Mouse (Mus musculus): ENCODE measurements at regions not wholly inside any gene's neighbourhood (a gene's known extent, or its start where the extent isn't known, plus 50 kb on each side); places are given as distances from the start of the nearest gene placed in this dataset.

DNA sequence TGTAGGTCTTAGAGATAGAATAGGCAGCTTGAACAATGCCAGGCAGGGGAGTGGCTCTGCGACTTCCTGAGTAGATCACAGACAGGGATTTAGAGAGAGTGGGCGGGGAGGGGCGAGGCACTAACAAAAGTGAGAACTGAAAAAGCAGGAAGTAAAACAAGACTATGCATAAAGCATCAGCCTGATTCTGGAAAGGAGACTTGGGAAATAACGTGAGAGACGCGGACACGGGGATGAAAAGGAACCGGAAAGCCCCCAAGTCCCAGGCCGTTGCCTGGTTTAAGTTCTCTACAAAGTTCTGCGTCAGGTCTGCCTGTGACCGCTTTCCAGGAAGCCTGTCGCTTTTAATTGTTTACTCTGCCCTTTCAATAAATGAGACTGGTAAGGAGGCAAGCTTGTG, 86.3 kb downstream of the D16Ertd472e start:
- peak; percentile 46 for DNase-seq

DNA sequence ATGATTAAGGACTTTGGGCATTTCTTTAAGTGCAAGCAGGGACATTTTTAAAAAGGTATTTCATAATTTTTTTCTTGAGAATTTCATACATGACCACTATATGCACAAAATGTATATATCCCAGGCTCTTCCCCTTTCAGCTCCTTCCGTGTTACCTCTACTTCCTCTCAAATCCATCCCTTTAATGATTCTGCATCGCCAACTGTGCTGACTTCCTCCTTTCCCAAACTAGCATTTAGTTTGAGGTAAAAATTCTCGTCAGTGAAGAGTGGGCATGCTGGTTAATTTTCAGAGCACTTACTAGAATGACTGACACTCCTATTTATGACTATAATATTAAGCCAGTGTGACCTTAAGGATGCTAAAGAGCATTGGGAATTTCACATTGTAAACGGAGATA, 86.9 kb downstream of the D16Ertd472e start:
- DNase-seq, result no peak

DNA sequence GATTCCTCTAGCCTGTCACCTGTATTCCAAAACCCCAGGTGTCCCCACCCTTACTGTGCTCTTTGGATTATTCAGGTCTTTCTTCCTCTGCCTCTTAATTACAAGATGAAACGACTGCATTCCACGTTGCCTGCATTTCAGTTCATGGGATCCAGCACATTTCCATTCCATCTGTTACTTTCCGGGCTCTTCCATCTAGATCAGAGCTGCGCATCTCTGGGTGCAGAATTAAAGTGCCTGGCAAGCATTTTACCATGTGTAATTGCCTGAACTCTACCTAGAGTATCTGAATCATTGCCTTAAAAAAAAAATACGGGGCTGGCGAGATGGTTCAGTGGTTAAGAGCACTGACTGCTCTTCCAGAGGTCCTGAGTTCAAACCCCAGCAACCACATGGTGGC, 90.0 kb downstream of the D16Ertd472e start:
- DNase-seq, result no peak

DNA sequence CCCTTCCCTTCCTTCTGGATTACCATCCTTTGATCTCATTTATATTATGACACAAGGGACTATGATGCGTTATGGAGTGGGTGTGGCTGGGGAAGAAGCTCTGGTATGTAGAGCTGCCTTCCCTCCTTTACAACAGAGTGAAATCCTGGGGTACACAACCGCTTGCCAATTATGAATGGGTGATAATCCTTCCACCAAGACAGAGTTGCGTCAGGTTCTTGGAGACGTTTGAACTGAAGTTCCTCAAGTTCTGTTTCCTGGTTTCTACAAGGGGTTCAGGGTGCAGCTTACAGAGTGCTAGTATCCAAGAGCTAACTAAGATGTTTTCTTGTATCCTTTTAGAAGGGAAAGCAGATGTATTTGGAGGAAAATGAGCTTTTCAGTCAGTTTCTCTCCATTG, 92.2 kb downstream of the D16Ertd472e start:
- DNase-seq, result no peak

DNA sequence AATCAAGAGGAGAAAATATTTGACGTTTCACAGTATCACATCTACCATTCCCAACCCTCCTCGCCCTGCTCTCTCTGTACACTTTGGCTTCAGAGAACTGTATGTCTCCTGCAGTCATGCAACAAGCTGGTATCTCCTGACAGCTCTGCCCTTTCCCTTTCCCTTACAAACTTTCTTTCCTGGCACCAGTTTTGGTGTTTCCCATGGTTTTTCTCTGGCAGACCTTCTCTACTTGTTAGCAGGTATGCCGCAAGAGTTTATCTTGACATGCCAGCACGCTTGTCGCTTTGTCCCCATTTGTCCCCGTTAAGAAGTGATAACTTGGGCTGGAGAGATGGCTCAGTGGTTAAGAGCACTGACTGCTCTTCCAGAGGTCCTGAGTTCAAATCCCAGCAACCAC, 94.9 kb downstream of the D16Ertd472e start:
- no peak for DNase-seq

DNA sequence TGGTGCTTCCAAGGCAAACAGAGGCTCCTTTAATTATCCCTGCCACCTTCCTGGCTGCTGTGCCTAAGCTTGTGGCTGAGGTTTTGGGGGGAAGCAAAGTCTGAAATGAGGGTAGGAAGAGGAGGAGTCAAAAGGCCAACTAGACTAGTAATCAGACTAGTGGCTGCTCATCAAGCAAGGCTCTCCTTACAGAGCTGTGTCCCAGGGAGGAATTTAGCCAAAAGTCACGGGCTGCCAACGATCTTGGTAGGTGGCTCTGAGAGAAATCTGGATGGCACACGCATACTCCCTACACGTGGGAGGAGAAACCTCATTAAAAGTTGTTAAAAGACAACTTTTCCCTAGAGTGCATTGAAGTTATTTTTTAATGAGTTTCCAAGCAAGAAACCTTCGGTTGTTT, 95.4 kb downstream of the D16Ertd472e start:
- no peak for DNase-seq

DNA sequence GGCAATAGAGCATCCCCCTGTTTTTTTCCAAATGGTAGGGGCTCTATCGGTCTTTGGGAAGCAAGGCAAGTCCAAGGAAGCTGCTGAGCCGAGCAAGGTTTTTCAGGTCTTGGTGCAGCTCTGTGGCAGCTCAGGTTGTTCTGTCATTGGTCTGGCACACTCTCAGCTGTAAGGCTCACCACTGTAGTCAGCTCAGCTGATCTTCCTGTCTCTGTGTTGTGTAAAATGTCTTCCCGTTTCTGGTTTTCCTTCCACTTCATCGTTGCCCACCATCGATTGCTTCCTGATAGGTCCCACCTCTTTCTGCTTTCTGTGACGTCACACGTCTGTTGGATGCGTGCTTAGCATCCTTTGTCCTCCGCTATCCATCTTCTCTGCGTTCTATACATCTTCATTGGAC, 96.2 kb downstream of the D16Ertd472e start:
- DNase-seq, result no peak

DNA sequence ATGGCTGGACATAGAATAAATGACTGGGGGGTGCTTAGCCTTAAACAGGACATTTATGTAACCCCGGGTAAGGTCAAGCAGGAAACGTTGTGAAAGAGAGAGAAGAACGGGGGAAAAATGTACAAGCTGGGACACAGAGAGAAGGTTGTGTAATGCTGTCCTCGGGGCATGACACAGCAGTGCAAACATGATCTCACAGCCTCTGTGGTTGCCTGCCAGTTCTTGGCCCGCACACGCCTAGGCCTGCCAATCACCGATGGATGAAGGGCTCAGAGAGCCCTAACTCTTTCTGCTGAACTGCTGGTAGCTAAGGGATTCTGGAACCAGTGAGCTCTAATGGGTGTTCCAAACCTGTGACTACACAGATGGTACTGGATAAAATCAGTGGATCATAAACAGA, 96.5 kb upstream of the Btg3 start:
- peak; percentile 44 for DNase-seq

DNA sequence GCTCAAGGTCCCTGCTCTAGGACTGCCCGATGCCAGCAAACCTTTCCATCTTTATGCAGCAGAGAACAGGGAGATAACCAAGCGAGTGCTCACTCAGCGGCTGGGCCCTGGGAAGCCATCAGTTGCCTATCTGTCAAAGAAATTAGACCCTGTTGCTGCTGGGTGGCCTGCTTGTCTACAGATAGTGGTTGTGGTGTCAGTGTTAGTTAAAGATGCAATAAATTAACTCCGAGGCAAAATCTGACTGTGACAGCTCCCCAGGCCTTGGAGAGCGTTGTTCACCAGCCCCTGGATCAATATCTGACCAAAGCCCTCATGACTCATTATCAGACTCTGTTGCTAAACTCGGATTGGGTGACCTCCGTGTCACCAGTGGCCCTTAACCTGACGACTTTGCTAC, 83.0 kb upstream of the Btg3 start:
- peak; percentile 7 for DNase-seq

DNA sequence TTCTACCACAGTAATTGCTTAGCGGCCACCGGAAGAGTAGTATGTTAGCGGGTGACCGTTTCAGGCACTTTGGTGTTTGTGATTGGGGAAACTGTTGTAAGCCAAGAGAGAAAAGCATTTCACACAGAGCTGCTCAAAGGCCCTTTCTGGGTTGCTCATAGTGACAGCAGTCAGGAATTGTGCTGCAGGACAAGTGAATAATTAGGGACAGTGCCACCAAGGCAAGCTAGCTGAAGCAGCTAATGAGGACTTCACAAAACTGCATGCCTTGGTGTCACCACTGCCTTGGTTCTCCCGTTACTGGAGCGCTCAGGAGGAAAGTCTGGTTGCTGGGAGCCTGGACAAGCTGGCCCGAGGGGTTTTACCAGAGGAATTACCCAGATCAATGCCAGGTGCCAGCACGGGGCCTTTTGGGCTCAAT, 80.7 kb upstream of the Btg3 start:
- no peak for DNase-seq

DNA sequence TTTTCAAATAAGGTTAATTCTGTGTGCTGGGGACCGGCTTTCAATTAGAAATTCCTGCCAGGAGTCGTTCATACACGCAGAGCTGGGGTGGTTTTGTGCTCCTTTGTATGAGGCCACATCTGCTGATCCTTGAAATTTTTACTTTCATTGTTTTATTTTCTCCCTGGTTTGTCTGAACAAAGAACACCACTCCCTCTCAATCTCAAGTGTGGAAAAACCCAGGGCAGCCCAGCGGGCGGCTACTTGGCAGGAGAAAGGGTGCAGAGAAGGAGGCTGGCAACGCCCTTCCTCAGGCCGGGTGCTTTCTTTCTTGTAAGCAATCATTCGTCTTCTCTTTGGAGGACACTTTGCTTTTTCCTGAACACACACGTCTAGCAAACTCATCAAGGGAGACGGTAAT, 79.4 kb upstream of the Btg3 start:
- no peak for DNase-seq

DNA sequence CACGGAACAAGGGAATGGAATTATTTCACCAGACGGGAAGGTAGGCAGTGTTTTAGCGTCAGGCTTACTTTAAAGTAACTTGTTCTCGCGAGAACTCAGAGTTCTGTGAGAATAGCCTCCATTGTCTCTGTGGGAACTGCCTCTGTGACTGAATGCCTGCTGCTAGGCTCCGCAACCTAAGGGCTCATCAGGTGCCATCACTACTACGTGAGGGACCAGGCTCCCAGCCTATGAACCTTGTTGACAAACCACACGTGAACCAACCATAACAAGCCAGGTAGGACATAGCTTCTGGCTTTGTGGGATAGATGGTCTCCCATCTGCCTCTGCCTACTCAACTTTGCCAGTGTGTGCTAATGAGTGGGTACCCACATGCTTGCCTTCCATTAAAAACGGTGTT, 77.5 kb upstream of the Btg3 start:
- DNase-seq, result no peak

DNA sequence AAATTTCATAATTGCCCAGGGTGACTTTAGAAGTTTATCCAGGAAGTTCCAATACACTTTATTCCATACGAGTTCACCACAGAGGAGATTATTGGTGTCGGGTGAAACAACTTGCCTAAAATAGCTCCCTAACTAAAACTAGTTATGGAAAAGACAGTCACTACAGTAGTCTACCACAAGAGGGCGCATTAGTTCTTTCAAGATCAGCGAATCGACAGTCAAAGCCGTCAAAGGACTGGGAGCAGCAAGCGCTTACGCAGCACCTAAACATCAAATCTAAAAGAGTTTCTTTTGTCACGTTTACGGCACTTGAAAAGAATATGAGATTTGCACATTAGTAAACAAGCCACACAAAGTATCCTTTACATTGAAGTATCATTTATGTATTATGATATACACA, 75.3 kb upstream of the Btg3 start:
- DNase-seq, result peak; percentile 27

DNA sequence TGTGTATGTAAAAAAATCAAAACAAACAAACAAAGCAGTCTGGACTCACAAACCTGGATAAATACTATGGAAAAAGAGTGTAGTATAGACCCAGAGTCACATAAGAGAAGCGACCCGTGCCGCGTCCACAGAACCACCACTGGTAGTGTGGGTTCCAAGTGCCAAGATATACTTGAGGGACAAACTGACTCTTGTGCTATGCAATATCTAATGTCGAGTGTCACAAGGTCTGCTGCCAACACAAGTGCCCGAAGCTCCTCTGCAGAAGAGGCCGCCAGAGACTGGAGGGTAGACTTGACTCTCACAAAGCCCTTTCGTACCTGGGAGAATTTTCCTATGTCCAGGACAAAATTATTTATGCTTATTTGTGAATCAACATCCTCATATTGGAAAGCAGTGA, 74.8 kb upstream of the Btg3 start:
- DNase-seq, result no peak

DNA sequence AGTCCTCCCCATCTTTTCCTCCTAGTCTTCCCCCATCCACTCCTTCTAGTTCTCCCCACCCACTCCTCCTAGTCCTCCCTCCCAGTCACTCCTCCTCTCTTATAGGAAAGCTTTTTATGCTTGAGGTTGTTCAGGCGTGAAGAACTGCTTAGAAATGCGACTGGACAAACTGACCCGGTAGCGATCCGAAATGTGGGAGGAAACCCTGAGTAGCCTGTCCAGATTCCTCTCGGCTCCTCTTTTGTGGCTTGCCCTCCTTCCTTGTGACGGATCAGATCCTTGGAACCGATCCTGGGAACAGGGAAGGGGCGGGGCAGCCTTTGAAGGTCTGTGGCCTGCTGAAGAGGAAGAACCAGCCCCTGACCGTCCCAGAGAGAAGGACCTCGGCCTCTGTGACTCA, 74.3 kb upstream of the Btg3 start:
- DNase-seq, result no peak

DNA sequence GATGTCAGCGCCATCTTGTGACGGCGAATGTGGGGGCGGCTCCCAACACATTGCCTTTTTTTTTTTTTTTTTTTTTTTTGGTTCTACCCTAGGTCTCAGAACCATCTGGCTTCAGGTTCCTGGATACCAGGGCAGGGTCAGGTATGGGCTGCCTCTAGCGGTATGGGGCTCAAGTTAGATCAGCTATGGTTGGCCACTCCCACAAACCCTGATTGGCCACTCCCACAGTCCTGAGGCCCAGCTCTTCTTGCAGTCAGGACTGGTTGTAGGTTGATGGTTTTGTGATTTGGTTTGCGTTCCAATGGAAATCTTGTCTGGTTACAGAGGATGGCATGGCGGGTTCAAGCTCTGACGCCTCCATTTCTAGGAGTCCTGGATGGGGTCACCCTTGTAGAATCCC, 72.2 kb upstream of the Btg3 start:
- no peak for DNase-seq

DNA sequence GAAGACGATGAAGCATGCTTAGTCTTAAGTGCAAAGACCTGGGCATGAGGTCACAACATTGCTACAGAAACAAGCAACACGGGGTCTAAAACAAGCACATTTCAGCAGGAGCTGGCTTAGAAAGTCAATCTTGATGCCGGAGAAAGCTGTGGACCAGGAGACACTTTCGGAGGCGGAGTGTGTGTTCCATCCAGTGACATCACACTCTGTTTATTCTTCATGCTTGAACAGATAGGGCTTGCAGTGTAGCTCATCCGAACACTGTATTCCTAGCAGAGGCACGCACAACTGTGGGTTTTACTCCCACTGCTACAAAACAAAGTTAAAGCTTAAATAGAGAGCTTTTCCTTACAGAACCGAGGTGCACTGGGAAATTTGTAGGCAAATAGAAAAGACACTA, 66.3 kb upstream of the Btg3 start:
- no peak for DNase-seq

DNA sequence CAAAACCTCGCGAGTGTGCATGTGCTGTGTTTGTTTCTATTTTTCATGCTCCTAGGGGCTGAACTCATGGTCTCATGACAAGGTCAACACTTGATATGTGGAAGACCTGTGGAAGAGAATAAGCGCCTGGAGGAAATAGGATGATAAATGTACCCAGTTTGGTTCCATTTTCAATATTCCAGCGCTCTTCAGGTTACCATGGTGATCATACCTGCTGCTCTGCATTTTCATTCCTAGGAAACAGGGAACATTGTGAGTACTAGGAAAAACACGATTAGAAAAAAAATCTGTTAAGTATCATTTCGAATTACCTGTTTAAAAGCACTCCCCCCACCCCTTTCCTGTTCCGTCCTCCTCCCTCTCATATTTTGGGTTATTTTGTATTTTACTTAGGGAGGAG, 65.8 kb upstream of the Btg3 start:
- no peak for DNase-seq

DNA sequence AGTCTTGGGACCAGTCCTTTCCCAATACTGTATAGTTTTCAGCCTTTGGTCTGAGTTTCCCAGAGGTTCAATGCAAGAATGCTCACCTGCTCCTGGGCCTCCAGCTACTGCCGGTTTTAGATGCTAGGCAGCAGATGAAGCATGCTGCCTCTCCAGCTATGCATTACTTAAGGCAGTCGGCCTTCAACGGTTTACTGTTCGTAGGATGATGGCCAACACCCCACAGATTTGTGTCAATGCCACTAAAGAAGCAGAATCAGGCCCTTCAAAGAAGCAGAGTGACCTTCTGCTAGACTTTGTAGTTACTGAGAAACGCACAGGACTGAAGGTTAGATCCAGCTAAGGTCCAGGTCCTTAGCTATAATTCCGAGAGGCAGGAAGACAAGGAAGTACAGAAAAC, 65.0 kb upstream of the Btg3 start:
- DNase-seq, result no peak

DNA sequence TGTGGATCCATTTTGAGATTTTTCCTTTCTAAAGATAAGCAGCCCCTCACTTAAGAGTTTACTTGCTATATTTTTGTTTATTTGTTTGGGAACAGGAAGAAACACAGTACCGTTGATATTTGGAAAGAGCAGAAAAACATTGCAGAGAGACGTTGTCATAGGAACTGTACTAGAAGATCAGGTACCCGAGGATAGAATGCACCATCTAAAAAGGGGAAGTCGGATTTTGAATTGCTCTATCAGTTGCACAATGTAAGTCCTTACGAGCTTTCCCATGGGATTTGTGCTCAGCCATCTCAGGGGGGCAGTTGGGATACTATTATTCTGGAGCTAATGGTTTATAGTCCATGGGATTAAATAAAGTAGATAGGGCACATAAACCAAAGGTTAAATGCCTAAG, 58.7 kb upstream of the Btg3 start:
- DNase-seq, result no peak

DNA sequence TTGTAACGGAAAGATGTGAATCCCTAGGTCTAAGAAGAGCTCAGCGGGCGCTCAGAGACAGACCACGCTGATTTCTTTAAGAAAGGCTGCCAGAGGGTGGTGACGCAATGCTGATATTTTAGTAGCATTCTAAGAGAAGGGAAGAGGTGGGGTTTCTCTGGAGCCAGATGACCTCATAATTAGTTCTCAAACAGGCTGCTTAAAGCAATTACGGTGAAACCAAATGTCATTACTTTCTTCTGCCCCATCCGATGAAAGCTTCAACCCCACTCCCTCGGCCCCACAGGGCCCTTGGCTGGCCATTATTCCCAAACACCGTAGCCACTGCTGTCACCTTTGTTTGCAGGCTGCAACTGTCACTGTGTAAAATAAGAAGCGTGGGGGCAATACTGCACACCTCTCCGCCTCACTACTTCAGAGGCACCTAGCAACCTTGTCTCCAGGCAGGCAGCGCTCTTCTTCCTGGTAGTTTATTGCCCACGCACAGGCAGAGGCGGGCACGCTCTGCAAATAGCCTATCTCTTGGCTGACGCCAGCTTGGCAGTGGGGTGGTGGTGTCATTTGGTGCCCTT, 50.6 kb upstream of the Btg3 start:
- DNase-seq, result no peak

Data from liver (tissue).